Mouse (Mus musculus) R1 (cell line): ENCODE measurements around the gene Tcea2.
A peak's percentile ranks its signal among the peaks of the same experiment; 100 is the strongest.

Source experiments
- DNase-seq: peaks from one replicate; pipeline ENCODE4 v3.0.0-alpha.2; 2018; ENCODE audit warnings: low read depth, low spot score

The Tcea2 gene

GRCm38 (mm10) chr2:181713749-181714148 is 33.6 kb downstream of the Tcea2 start:
- DNase-seq = peak; percentile 39

GRCm38 (mm10) chr2:181714903-181715326 is 34.8 kb downstream of the Tcea2 start, which contains the start of gene Oprl1:
Gene Oprl1 (plus strand): TSS chr2:181715016.
- DNase-seq = peak; percentile 42

- no peak for DNase-seq
Measured at GRCm38 (mm10) chr2:181715382-181715781, 35.3 kb downstream of the Tcea2 start.

GRCm38 (mm10) chr2:181716991-181717390 is 36.9 kb downstream of the Tcea2 start:
- no peak for DNase-seq

GRCm38 (mm10) chr2:181720061-181720460 is 40.0 kb downstream of the Tcea2 start:
- DNase-seq = no peak

- no peak for DNase-seq
Measured at GRCm38 (mm10) chr2:181721200-181721599, 41.1 kb downstream of the Tcea2 start.

GRCm38 (mm10) chr2:181722213-181722612 is 42.1 kb downstream of the Tcea2 start:
- peak; percentile 44 for DNase-seq

DNA sequence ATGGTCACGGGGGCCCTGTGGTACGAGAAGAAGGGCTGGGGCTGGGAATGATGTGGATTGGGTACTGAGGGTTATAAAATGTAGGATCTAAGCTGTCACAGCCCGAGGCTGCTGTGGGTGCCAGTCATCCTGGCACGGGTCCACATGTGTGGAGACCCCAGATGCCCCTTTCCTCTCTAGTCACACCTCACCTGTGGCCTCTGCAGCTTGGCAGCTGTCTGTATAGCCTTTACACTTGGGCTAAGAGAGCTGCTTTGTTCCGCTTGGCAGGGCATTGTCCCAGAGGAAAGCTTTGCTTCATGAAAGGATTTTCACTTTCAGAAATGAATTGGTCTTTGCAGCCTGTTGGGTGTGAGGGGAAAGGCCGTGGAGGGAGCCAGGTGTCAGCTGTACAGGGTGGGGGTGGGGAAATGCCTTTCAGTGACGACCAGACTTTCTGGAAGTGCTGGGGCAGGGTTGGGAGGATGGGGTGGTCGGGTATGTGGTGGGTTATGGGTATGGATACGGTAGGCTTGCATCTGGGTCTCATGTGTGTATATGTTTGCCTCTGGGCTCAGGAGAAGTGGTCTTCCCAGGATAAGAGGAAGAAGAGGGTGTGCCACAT is 47.7 kb downstream of the Tcea2 start:
- DNase-seq = no peak

DNA sequence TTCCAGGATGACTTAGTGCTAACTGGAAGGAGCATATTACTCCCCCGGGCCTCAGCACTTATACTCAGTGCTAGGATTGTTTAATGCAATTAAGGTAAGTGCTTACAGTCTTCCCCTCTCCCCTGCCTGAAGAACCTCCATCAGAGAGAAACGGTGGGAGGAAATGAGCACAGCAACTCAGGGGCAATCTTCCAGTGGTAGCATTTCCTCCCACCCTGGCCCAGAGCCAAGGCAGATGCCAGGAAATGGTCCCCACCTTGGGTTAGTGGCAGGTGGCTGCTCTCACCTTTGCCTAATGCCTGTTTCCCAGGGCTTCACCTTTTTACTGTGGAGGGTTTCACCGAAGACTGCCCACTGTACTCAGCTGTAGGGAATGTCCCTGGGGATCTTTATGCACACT is 49.9 kb downstream of the Tcea2 start:
- no peak for DNase-seq
